Mouse (Mus musculus): Measurements from ENCODE around the gene Tlx1. TPM values are rescaled to one million over a fixed set of nuclear protein-coding genes. Genes with fewer than 3 reads are reported as not detected.
A peak's percentile ranks its signal among the peaks of the same experiment; 100 is the strongest.

The Tlx1 gene
- total and polyA plus RNA-seq, 3 experiments, result 0.16 TPM; not detected in 2

- no peak for DNase-seq (ENCODE audit: low spot score)
- Histone ChIP-seq H3K27me3 (ENCODE audit: insufficient read depth, low read length) (peaks cover 33% of the 10 kb centered on the region), H3K9me3 (replicated peaks) (no peaks in the 10 kb centered on the region; the same call in 1 of the 2 replicates), H3K4me3 (ENCODE audit: low read depth, low read length) (no peak overlapping the region), H3K36me3 (replicated peaks) (no peaks in the 10 kb centered on the region), H3K4me1 (ENCODE audit: insufficient read depth, low read depth, low read length) (no peaks in the 10 kb centered on the region)
- TF ChIP-seq GATA2 (IDR thresholded peaks at IDR 0.05; ENCODE audit: borderline replicate concordance, low read depth, low read length) (no peak), TAL1 (conservative IDR thresholded peaks at IDR 0.05; ENCODE audit: low read depth, low read length) (no peak), CTCF (IDR thresholded peaks at IDR 0.05; ENCODE audit: low read depth, low read length) (no peak), GATA1 (IDR thresholded peaks at IDR 0.05; ENCODE audit: borderline replicate concordance, low read length) (no peak), POLR2AphosphoS5 (IDR thresholded peaks at IDR 0.05; ENCODE audit: insufficient replicate concordance, low read depth, low read length) (no peak)
- no peak for ATAC-seq (ENCODE audit: extremely low read depth, insufficient number of reproducible peaks, low FRiP score, poor library complexity, severe bottlenecking)
Observed at GRCm38 (mm10) chr19:45114772-45115171, 35.7 kb upstream of the Tlx1 start.

DNA sequence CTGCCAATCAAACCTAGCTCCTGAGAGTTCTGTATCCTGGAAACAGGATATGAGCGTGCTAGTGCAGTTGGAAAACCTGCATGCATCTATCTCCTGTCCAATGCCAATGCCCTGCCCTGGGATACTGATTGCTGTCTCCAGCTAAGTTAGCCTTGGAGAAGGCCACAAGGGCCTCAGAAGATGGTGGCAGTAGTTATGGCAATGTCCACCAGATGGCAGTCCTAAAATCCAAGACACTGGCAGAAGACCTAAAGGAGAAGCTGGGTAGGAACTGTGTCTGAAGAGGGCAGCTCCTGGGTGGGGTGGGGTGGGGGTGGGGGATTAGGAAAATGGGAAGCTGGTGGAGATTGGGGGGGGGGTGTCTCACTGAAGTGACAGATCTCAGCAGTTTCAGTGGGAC is 33.7 kb upstream of the Tlx1 start:
- no peaks in the 10 kb centered on the region for H3K4me1 ChIP-seq (ENCODE audit: insufficient read depth, low read depth, low read length)
- peaks cover 27% of the 10 kb centered on the region for H3K27me3 ChIP-seq (ENCODE audit: insufficient read depth, low read length)
- no peak overlapping the region for H3K4me3 ChIP-seq (ENCODE audit: low read depth, low read length)
- no peaks in the 10 kb centered on the region for H3K36me3 ChIP-seq (replicated peaks)
- ATAC-seq (ENCODE audit: extremely low read depth, insufficient number of reproducible peaks, low FRiP score, poor library complexity, severe bottlenecking) (no peak), DNase-seq (ENCODE audit: low spot score) (peak; percentile 38)
- no peaks in the 10 kb centered on the region; the same call in 1 of the 2 replicates for H3K9me3 ChIP-seq (replicated peaks)
- TF ChIP-seq TAL1 (conservative IDR thresholded peaks at IDR 0.05; ENCODE audit: low read depth, low read length) (no peak), GATA2 (IDR thresholded peaks at IDR 0.05; ENCODE audit: borderline replicate concordance, low read depth, low read length) (no peak), CTCF (IDR thresholded peaks at IDR 0.05; ENCODE audit: low read depth, low read length) (no peak), POLR2AphosphoS5 (IDR thresholded peaks at IDR 0.05; ENCODE audit: insufficient replicate concordance, low read depth, low read length) (no peak), GATA1 (IDR thresholded peaks at IDR 0.05; ENCODE audit: borderline replicate concordance, low read length) (no peak)

- DNase-seq (ENCODE audit: low spot score) (no peak), ATAC-seq (ENCODE audit: extremely low read depth, insufficient number of reproducible peaks, low FRiP score, poor library complexity, severe bottlenecking) (no peak)
- no peak overlapping the region for H3K4me3 ChIP-seq (ENCODE audit: low read depth, low read length)
- no peaks in the 10 kb centered on the region for H3K9me3 ChIP-seq (replicated peaks)
- TF ChIP-seq TAL1 (conservative IDR thresholded peaks at IDR 0.05; ENCODE audit: low read depth, low read length) (no peak), CTCF (IDR thresholded peaks at IDR 0.05; ENCODE audit: low read depth, low read length) (no peak), GATA2 (IDR thresholded peaks at IDR 0.05; ENCODE audit: borderline replicate concordance, low read depth, low read length) (no peak), POLR2AphosphoS5 (IDR thresholded peaks at IDR 0.05; ENCODE audit: insufficient replicate concordance, low read depth, low read length) (no peak), GATA1 (IDR thresholded peaks at IDR 0.05; ENCODE audit: borderline replicate concordance, low read length) (no peak)
- no peaks in the 10 kb centered on the region for H3K36me3 ChIP-seq (replicated peaks)
- H3K4me1 ChIP-seq (ENCODE audit: insufficient read depth, low read depth, low read length), result no peaks in the 10 kb centered on the region
- peaks cover 31% of the 10 kb centered on the region for H3K27me3 ChIP-seq (ENCODE audit: insufficient read depth, low read length)
Observed at GRCm38 (mm10) chr19:45131966-45132628, 18.4 kb upstream of the Tlx1 start.

GRCm38 (mm10) chr19:45142531-45142930 is 7.9 kb upstream of the Tlx1 start:
- Histone ChIP-seq H3K36me3 (replicated peaks) (no peaks in the 10 kb centered on the region), H3K9me3 (replicated peaks) (no peaks in the 10 kb centered on the region), H3K4me1 (ENCODE audit: insufficient read depth, low read depth, low read length) (no peaks in the 10 kb centered on the region), H3K27me3 (ENCODE audit: insufficient read depth, low read length) (peaks cover 30% of the 10 kb centered on the region), H3K4me3 (ENCODE audit: low read depth, low read length) (no peak overlapping the region)
- no peak for ATAC-seq (ENCODE audit: extremely low read depth, insufficient number of reproducible peaks, low FRiP score, poor library complexity, severe bottlenecking)
- no peak for DNase-seq (ENCODE audit: low spot score)
- TF ChIP-seq POLR2AphosphoS5 (IDR thresholded peaks at IDR 0.05; ENCODE audit: insufficient replicate concordance, low read depth, low read length) (no peak), GATA2 (IDR thresholded peaks at IDR 0.05; ENCODE audit: borderline replicate concordance, low read depth, low read length) (no peak), GATA1 (IDR thresholded peaks at IDR 0.05; ENCODE audit: borderline replicate concordance, low read length) (no peak), TAL1 (conservative IDR thresholded peaks at IDR 0.05; ENCODE audit: low read depth, low read length) (no peak)

DNA sequence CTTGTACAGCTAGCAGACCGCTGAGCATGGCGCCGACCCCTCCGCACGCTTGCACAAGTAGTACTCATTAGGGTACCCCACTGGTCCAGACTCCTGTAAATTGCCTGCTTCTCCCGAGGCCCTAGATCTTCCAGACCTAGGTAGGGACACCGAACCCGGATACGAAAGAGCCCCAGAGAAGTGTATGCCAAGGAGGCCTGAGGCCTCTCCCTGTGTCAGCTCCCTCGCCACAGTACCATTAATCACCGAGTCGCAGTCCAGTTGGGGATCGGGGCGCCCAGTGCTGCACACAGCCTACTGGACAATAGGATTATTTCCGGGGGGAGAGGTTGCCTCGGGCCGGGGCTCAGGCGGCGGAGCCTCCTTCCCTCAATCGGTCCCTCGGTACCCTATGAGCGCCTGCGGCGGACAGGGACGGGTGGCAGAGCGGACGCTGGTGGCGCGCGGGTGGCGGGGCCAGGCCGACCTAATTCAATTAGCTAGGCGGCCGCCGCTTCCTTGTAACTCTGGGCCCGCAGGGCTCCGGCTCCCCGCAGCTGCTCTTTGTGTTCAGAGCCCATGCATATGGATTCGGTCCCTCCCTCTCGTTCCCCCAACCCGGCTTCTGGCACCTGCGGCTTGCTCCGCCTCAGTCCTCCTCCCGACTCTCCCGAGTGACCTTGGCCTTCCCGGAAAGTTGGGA is 7.1 kb upstream of the Tlx1 start:
- Histone ChIP-seq H3K36me3 (replicated peaks) (no peaks in the 10 kb centered on the region), H3K4me1 (ENCODE audit: insufficient read depth, low read depth, low read length) (no peaks in the 10 kb centered on the region), H3K27me3 (ENCODE audit: insufficient read depth, low read length) (peaks cover 32% of the 10 kb centered on the region), H3K9me3 (replicated peaks) (no peaks in the 10 kb centered on the region), H3K4me3 (ENCODE audit: low read depth, low read length) (no peak overlapping the region)
- no peak for DNase-seq (ENCODE audit: low spot score)
- TF ChIP-seq POLR2AphosphoS5 (IDR thresholded peaks at IDR 0.05; ENCODE audit: insufficient replicate concordance, low read depth, low read length), result no peak
- no peak for TF ChIP-seq CTCF (IDR thresholded peaks at IDR 0.05; ENCODE audit: low read depth, low read length)
- TF ChIP-seq GATA1 (IDR thresholded peaks at IDR 0.05; ENCODE audit: borderline replicate concordance, low read length), result no peak
- no peak for TF ChIP-seq TAL1 (conservative IDR thresholded peaks at IDR 0.05; ENCODE audit: low read depth, low read length)
- TF ChIP-seq GATA2 (IDR thresholded peaks at IDR 0.05; ENCODE audit: borderline replicate concordance, low read depth, low read length), result no peak
- ATAC-seq (ENCODE audit: extremely low read depth, insufficient number of reproducible peaks, low FRiP score, poor library complexity, severe bottlenecking), result no peak

- DNase-seq (ENCODE audit: low spot score) (no peak), ATAC-seq (ENCODE audit: extremely low read depth, insufficient number of reproducible peaks, low FRiP score, poor library complexity, severe bottlenecking) (no peak)
- Histone ChIP-seq H3K4me1 (ENCODE audit: insufficient read depth, low read depth, low read length) (no peaks in the 10 kb centered on the region), H3K4me3 (ENCODE audit: low read depth, low read length) (no peak overlapping the region), H3K36me3 (replicated peaks) (no peaks in the 10 kb centered on the region), H3K9me3 (replicated peaks) (no peaks in the 10 kb centered on the region), H3K27me3 (ENCODE audit: insufficient read depth, low read length) (peaks cover 35% of the 10 kb centered on the region)
- no peak for TF ChIP-seq GATA2 (IDR thresholded peaks at IDR 0.05; ENCODE audit: borderline replicate concordance, low read depth, low read length)
- no peak for TF ChIP-seq GATA1 (IDR thresholded peaks at IDR 0.05; ENCODE audit: borderline replicate concordance, low read length)
- no peak for TF ChIP-seq POLR2AphosphoS5 (IDR thresholded peaks at IDR 0.05; ENCODE audit: insufficient replicate concordance, low read depth, low read length)
- no peak for TF ChIP-seq CTCF (IDR thresholded peaks at IDR 0.05; ENCODE audit: low read depth, low read length)
- no peak for TF ChIP-seq TAL1 (conservative IDR thresholded peaks at IDR 0.05; ENCODE audit: low read depth, low read length)
Observed at GRCm38 (mm10) chr19:45147071-45147470, 3.4 kb upstream of the Tlx1 start.

Measured in G1E (cell line).